Mouse (Mus musculus) liver, embryonic 14.5 days (tissue): ENCODE results near the gene Cnr2. TPM values are rescaled to one million over a fixed set of nuclear protein-coding genes. Genes with fewer than 3 reads are reported as not detected.

Source experiments
- ATAC-seq: fragments of 200-750 bp; cut with Nextera tagmentation; 2 replicates; pipeline ENCODE4 v1.8.0; 2017; ENCODE audit warnings: moderate number of reproducible peaks, mild to moderate bottlenecking, moderate library complexity; ENCODE audit not compliant: insufficient read depth
- DNase-seq, 3 experiments: peaks; one replicate each; pipeline ENCODE4 v3.0.0-alpha.2; 2012 to 2013; ENCODE audit warnings: low read depth in 3 of 3, low spot score in 3 of 3
- H3K27ac ChIP-seq: fragments of 300-500 bp; sonication (generic); 2 replicates; pipeline ENCODE4 v1.5.1; 2014; ENCODE audit warnings: moderate library complexity, mild to moderate bottlenecking, control low read depth, inconsistent platforms
- H3K27me3 ChIP-seq: fragments of 300-500 bp; sonication (generic); 2 replicates; pipeline ENCODE4 v1.6.1; 2014; ENCODE audit warnings: mild to moderate bottlenecking, low read length, moderate library complexity; ENCODE audit not compliant: control insufficient read depth, insufficient read depth
- H3K36me3 ChIP-seq: fragments of 300-500 bp; sonication (generic); replicated peaks from 2 replicates; pipeline ENCODE4 v1.6.1; 2014; ENCODE audit warnings: low read depth; ENCODE audit not compliant: control insufficient read depth, insufficient read depth
- H3K4me1 ChIP-seq, 2 experiments: fragments of 200-500 bp in 1 of 2; fragments of 300-500 bp in 1 of 2; sonication (generic) in 1 of 2; replicated peaks; 2 replicates each; pipeline ENCODE4 v1.6.1; 2012 to 2014; ENCODE audit warnings: antibody characterized with exemption in 1 of 2, inconsistent platforms in 1 of 2, low read length in 1 of 2; ENCODE audit not compliant: control insufficient read depth in 2 of 2, insufficient read depth in 2 of 2
- H3K4me2 ChIP-seq: fragments of 300-500 bp; sonication (generic); 2 replicates; pipeline ENCODE4 v1.6.1; 2014; ENCODE audit warnings: low read depth, mild to moderate bottlenecking, control low read depth, moderate library complexity
- H3K4me3 ChIP-seq, 2 experiments: fragments of 200-500 bp in 1 of 2; fragments of 300-500 bp in 1 of 2; sonication (generic) in 1 of 2; 2 replicates each; pipeline ENCODE4 v1.5.1; 2012 to 2014; ENCODE audit warnings: low read depth in 2 of 2, low read length in 2 of 2, mild to moderate bottlenecking in 2 of 2, control low read depth in 1 of 2, inconsistent platforms in 1 of 2, moderate library complexity in 1 of 2; ENCODE audit not compliant: insufficient read depth in 1 of 2
- H3K9ac ChIP-seq: fragments of 300-500 bp; sonication (generic); replicated peaks from 2 replicates; pipeline ENCODE4 v1.6.1; 2014; ENCODE audit warnings: mild to moderate bottlenecking, control low read depth, moderate library complexity
- H3K9me3 ChIP-seq: fragments of 300-500 bp; sonication (generic); 2 replicates; pipeline ENCODE4 v1.6.1; 2016; ENCODE audit warnings: low read length, mixed read lengths; ENCODE audit not compliant: control insufficient read depth
- CTCF ChIP-seq: IDR thresholded peaks from 2 replicates; pipeline ENCODE4 v1.5.1; 2016; ENCODE audit warnings: antibody characterized with exemption, low read depth, control low read depth
- EP300 ChIP-seq: IDR thresholded peaks from 2 replicates; pipeline ENCODE4 v1.6.1; 2016; ENCODE audit warnings: antibody characterized with exemption, low read depth
- WGBS: fragments of 180-500 bp; shearing (Covaris S2); extraction: QIAGEN DNeasy Blood & Tissue Kit; methylation state at CpG from one replicate; pipeline ENCODE4 v1.1.7; 2014; ENCODE audit not compliant: insufficient replicate concordance; 5-methylcytosine and 5-hydroxymethylcytosine counted together
- polyA plus RNA-seq, 2 experiments: library from polyadenylated mRNA; depleted of rRNA in 1 of 2; stranded (reverse) in 1 of 2; unstranded in 1 of 2; fragments of >200 nt; fragmentation: Nextera tagmentation in 1 of 2; extraction: Ambion mirVana in 1 of 2; gene quantifications; 2 replicates each; pipeline versions ENCODE4 v1.2.1 to v1.2.3; 2012 to 2014

Gene Cnr2
- polyA plus RNA-seq, 2 experiments: 2.1 to 2.5 TPM

GRCm38 (mm10) chr4:135880576-135880975 is 14.6 kb upstream of the Cnr2 start:
- Histone ChIP-seq H3K27ac (no peak overlapping the region), H3K4me1 (peaks cover 15 to 21% of the 10 kb centered on the region in 2 experiments), H3K27me3 (no peaks in the 10 kb centered on the region), H3K9me3 (no peaks in the 10 kb centered on the region), H3K9ac (no peak overlapping the region), H3K4me2 (no peak overlapping the region), H3K36me3 (no peaks in the 10 kb centered on the region), H3K4me3 (no peak overlapping the region)
- ATAC-seq (no peak), DNase-seq (no peak)
- no peak for TF ChIP-seq CTCF
- TF ChIP-seq EP300: no peak
- WGBS: 80% methylated on average over 10 of the region's 10 CpGs

DNA sequence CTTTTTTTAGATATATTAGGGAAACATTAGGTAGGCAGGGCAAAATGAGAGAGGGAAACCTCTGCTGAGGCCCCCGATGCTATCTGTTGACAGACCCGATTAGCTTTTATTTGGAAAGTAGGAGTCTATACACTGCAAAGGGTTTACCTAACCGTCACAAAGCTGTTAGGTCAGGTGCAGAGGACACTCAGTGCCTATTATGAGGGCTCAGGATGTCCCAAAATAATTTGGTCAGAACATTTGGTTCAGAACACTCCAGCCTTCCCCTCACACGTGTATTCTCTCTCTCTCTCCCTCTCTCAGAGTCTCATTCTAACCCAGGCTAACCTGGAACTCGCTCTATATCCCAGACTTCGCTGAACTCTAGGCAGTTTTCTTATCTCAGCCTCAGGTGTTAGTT is 13.2 kb upstream of the Cnr2 start:
- Histone ChIP-seq H3K4me2 (no peak overlapping the region), H3K9ac (no peak overlapping the region), H3K27ac (no peak overlapping the region), H3K4me3 (no peak overlapping the region), H3K9me3 (no peaks in the 10 kb centered on the region), H3K36me3 (no peaks in the 10 kb centered on the region), H3K4me1 (peaks cover under 1 to 8% of the 10 kb centered on the region in 2 experiments), H3K27me3 (no peaks in the 10 kb centered on the region)
- 62% methylated on average over 6 of the region's 6 CpGs for WGBS
- ATAC-seq (no peak), DNase-seq (no peak)
- TF ChIP-seq EP300 (no peak), CTCF (no peak)

DNA sequence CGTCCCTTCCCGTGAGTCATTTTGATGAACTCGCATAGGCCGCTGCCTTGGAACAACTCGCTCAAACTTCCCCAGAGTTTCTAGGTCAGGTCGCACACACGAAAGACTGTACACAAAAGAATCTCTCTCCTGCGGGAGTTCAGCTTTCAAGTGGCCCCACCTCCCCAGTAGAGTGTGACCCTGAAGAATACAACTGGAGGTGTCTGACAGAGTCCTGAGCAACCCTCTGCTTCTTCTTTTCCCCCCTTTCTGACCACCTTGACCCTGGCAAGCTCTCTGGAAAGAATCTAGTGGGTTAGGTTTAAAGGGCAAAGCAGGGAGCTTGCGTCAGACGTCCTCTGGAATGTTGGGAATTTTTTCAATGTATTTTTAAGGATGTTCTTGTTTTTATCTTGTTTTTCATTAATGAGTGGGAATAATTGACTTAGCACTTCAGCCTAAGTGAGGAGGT is 11.8 kb upstream of the Cnr2 start:
- H3K9ac ChIP-seq: no peak overlapping the region
- no peaks in the 10 kb centered on the region for H3K36me3 ChIP-seq
- 63% methylated on average over 10 of the region's 10 CpGs for WGBS
- H3K4me3 ChIP-seq: no peak overlapping the region
- H3K4me2 ChIP-seq: no peak overlapping the region
- no peaks in the 10 kb centered on the region for H3K27me3 ChIP-seq
- peaks cover 0 to 6% of the 10 kb centered on the region in 2 experiments; a peak in 2 of 4 replicates for H3K4me1 ChIP-seq
- no peak overlapping the region for H3K27ac ChIP-seq
- TF ChIP-seq CTCF (no peak), EP300 (no peak)
- ATAC-seq: no peak
- no peaks in the 10 kb centered on the region for H3K9me3 ChIP-seq
- DNase-seq: no peak

GRCm38 (mm10) chr4:135883881-135884516 is 11.2 kb upstream of the Cnr2 start:
- H3K27ac ChIP-seq: no peak overlapping the region
- no peak for ATAC-seq
- no peaks in the 10 kb centered on the region for H3K9me3 ChIP-seq
- 48% methylated on average over 7 of the region's 7 CpGs for WGBS
- H3K27me3 ChIP-seq: no peaks in the 10 kb centered on the region
- H3K4me2 ChIP-seq: no peak overlapping the region
- peaks cover 0 to 6% of the 10 kb centered on the region in 2 experiments; a peak in 2 of 4 replicates for H3K4me1 ChIP-seq
- no peak overlapping the region for H3K9ac ChIP-seq
- no peak overlapping the region for H3K4me3 ChIP-seq
- TF ChIP-seq EP300 (no peak), CTCF (no peak)
- DNase-seq: no peak
- H3K36me3 ChIP-seq: no peaks in the 10 kb centered on the region

- Histone ChIP-seq H3K4me2 (no peak overlapping the region), H3K4me1 (peaks cover 0 to 6% of the 10 kb centered on the region in 2 experiments; a peak in 2 of 4 replicates), H3K9ac (no peak overlapping the region), H3K36me3 (no peaks in the 10 kb centered on the region), H3K27me3 (no peaks in the 10 kb centered on the region), H3K27ac (no peak overlapping the region), H3K4me3 (no peak overlapping the region), H3K9me3 (no peaks in the 10 kb centered on the region)
- DNase-seq (no peak), ATAC-seq (no peak)
- 57% methylated on average over 6 of the region's 6 CpGs for WGBS
- no peak for TF ChIP-seq CTCF
- TF ChIP-seq EP300: no peak
Observed at GRCm38 (mm10) chr4:135884531-135884930, 10.7 kb upstream of the Cnr2 start.
